Mouse (Mus musculus): ENCODE measurements at regions not wholly inside any gene's neighbourhood (a gene's known extent, or its start where the extent isn't known, plus 50 kb on each side); places are given as distances from the start of the nearest gene placed in this dataset.

DNA sequence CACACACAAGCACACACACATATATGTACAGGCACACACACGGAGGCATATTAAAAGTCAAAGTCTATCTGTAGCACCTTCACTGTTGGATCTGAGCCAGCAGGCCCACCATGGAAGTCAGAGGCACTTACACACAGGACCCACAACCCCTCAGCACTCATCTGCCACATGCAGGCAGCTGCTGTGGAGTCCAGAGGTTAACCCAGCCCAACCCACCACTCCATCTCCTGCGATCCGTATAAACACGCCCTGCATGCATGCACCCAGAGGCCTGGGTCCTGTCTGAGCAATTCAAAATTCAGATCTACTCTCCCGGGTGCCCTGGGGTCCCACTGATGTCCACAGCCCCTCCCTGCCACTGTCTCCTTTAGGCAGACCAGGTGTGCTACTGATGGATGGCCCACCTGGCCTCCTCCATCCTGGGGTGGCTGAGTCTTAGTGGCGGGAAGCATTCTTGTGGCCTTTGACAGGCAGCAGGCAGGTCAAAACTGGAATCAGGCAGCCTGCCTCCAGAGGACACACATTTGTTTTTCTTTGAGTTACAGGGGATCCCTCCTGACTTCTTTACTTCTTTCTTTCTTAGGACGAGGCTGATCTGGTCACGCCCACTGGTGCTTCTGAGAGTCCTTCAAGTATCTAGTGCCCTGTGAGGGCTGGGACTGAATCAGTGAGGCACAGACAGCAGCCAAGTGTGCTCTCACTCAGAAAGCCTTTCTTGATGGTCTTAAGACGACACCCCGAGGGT lies 144.7 kb downstream of the Bcl11b start:
- ChIA-PET POLR2A (interaction anchor here in 1 of 4 experiments (0.6 kb wide), 1 partner anchor 39 kb away, joined by 3 read pairs; no protein-coding TSS in a partner anchor), CTCF (no interaction called here)

DNA sequence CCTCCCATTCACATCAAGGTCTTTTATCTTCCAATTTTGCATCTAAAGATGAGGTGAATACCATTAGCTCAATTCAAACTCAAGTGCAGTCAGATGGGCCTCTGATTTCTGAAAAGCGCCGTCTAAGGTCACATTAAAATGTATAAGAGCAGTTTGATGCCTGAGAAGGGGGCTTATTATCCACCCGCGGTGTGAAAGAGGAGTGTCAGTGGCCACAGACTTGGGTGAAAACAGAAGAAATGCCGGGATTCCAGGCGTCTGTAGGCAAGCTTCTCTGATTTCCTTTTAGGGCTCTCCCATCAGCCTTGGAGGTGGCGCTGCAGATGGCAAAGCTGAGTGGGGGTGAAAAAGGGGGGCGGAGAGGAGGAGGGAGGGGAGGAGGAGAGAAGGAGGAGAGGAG lies 143.7 kb downstream of the Bcl11b start:
- ChIA-PET CTCF (interaction anchor here in 2 of 4 experiments (0.5 to 0.6 kb wide), 3 partner anchors 54 to 433 kb away, joined by 3 read pairs; no protein-coding TSS in a partner anchor), POLR2A (interaction anchor here in 3 of 4 experiments (0.6 to 0.9 kb wide), 7 partner anchors 24 to 1016 kb away, joined by 3 to 6 read pairs (median 4); no protein-coding TSS in a partner anchor)

DNA sequence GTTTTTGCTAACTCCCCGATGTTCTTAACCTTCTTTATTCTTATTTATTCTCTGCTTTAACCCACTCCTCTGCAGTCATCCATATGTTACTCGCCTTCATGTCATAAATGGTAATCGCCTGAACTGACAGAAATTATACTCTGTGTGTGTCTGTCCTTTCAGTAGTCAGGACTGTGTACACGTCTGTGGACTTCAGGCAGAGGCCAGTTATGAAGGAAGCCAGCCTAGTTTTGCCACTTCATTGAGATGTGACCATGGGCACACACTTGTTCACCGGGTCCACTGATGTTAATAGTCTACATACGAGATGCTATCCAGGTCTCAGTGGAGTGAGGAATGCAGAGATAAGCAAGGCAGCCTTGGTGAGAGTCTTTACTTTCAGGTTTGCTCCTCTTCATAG lies 143.0 kb downstream of the Bcl11b start:
- ChIA-PET POLR2A (interaction anchor here in 2 of 4 experiments (0.6 to 0.9 kb wide), 2 partner anchors 24 to 1983 kb away, joined by 3 to 4 read pairs; no protein-coding TSS in a partner anchor), CTCF (no interaction called here)

All from embryonic stem cell, embryonic (primary cell).